Mouse (Mus musculus): Measurements from ENCODE around the gene Hand2. TPM values are rescaled to one million over a fixed set of nuclear protein-coding genes. Genes with fewer than 3 reads are reported as not detected.

The Hand2 gene
- polyA plus RNA-seq, 1 experiment, result 0.21 TPM

GRCm38 (mm10) chr8:57351861-57352260 is 31.1 kb downstream of the Hand2 start:
- no peak for DNase-seq
- TF ChIP-seq POLR2A (IDR thresholded peaks at IDR 0.05; ENCODE audit: borderline replicate concordance, extremely low read depth, low read depth, low read length) (no peak), CTCF (IDR thresholded peaks at IDR 0.05; ENCODE audit: insufficient read depth, low read length) (no peak)
- 41% methylated on average over 2 of the region's 2 CpGs for WGBS
- H3K4me1 ChIP-seq (ENCODE audit: control insufficient read depth, insufficient read depth, low read length), result no peaks in the 10 kb centered on the region
- no peak overlapping the region for H3K4me3 ChIP-seq (replicated peaks; ENCODE audit: extremely low read depth, low read depth, low read length)

- TF ChIP-seq POLR2A (IDR thresholded peaks at IDR 0.05; ENCODE audit: borderline replicate concordance, extremely low read depth, low read depth, low read length) (no peak), CTCF (IDR thresholded peaks at IDR 0.05; ENCODE audit: insufficient read depth, low read length) (peak; percentile 13; the same call in 1 of the 2 replicates)
- DNase-seq, result no peak
- H3K4me3 ChIP-seq (replicated peaks; ENCODE audit: extremely low read depth, low read depth, low read length), result peak overlapping the region; percentile 39
- no peaks in the 10 kb centered on the region for H3K4me1 ChIP-seq (ENCODE audit: control insufficient read depth, insufficient read depth, low read length)
- 6% methylated on average over 37 of the region's 37 CpGs for WGBS
Observed at GRCm38 (mm10) chr8:57353346-57354305, 32.8 kb downstream of the Hand2 start.

GRCm38 (mm10) chr8:57354876-57355275 is 34.1 kb downstream of the Hand2 start:
- DNase-seq, result no peak

DNA sequence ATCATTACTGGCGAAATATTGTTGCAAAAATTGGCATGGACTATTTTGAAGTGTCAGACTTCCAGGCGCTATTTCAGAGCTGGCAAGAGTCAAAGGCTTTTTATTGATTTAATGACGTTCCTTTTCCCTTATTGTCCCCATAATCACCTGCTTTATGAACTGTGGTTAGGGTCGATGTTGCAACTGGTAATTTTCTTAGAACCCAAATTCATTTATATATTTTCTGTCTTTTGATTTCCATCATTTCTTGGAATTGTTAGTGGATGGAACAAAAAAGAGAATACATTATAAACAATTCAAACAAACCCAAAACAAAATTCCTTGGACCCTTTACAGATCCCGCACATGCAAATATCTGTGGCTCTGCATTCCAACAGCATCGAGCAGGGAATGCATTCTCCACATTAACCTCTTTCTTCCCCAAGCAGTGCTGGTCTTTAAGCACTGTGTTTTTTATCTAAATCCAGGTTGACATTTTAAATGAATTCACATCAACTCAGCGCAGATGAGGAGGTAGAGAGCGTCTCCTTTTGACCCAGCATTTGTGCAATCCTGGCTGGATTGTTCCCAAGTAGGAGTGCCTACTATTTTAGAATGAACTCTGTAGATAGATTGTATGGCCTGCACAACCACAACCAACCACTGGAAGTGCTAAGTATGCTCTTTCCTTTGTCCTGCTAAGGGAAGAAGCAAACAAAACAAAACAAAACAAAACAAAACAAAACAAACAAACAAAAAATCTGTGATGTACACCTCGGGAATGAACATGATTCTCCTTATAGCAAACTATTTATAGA is 35.9 kb downstream of the Hand2 start:
- Histone ChIP-seq H3K4me1 (ENCODE audit: control insufficient read depth, insufficient read depth, low read length) (no peaks in the 10 kb centered on the region), H3K4me3 (replicated peaks; ENCODE audit: extremely low read depth, low read depth, low read length) (no peak overlapping the region)
- WGBS, result 51% methylated on average over 9 of the region's 9 CpGs
- DNase-seq, result no peak
- TF ChIP-seq POLR2A (IDR thresholded peaks at IDR 0.05; ENCODE audit: borderline replicate concordance, extremely low read depth, low read depth, low read length) (no peak), CTCF (IDR thresholded peaks at IDR 0.05; ENCODE audit: insufficient read depth, low read length) (no peak)

More at GRCm38 (mm10) chr8:57354876-57355275, 34.1 kb downstream of the Hand2 start:
- 50% methylated on average over 2 of the region's 2 CpGs for WGBS
- TF ChIP-seq POLR2A (IDR thresholded peaks at IDR 0.05; ENCODE audit: borderline replicate concordance, extremely low read depth, low read depth, low read length) (no peak), CTCF (IDR thresholded peaks at IDR 0.05; ENCODE audit: insufficient read depth, low read length) (no peak)
- H3K4me3 ChIP-seq (replicated peaks; ENCODE audit: extremely low read depth, low read depth, low read length), result no peak overlapping the region
- H3K4me1 ChIP-seq (ENCODE audit: control insufficient read depth, insufficient read depth, low read length), result no peaks in the 10 kb centered on the region

DNA sequence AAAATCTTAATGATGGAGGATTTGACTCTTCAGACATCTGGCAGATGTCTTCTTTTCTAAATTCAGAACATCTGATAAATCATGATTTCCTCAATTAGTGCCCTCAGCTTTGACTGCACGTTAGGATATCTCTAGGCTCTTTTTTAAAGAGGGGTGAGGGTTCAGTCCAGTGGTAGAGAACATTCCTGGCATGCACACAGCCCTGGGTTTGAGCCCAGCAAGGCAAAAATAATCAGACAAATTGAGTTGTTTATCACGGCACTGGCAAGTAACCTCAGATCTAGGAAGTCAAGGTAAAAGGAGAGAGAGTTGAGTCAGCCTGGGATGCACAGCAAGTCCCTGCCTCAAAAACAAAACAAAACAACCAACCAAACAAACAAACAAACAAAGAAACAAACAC is 39.7 kb downstream of the Hand2 start:
- Histone ChIP-seq H3K4me3 (replicated peaks; ENCODE audit: extremely low read depth, low read depth, low read length) (no peak overlapping the region), H3K4me1 (ENCODE audit: control insufficient read depth, insufficient read depth, low read length) (no peaks in the 10 kb centered on the region)
- DNase-seq, result no peak
- 31% methylated on average over 2 of the region's 2 CpGs for WGBS
- no peak for TF ChIP-seq POLR2A (IDR thresholded peaks at IDR 0.05; ENCODE audit: borderline replicate concordance, extremely low read depth, low read depth, low read length)
- no peak for TF ChIP-seq CTCF (IDR thresholded peaks at IDR 0.05; ENCODE audit: insufficient read depth, low read length)

DNA sequence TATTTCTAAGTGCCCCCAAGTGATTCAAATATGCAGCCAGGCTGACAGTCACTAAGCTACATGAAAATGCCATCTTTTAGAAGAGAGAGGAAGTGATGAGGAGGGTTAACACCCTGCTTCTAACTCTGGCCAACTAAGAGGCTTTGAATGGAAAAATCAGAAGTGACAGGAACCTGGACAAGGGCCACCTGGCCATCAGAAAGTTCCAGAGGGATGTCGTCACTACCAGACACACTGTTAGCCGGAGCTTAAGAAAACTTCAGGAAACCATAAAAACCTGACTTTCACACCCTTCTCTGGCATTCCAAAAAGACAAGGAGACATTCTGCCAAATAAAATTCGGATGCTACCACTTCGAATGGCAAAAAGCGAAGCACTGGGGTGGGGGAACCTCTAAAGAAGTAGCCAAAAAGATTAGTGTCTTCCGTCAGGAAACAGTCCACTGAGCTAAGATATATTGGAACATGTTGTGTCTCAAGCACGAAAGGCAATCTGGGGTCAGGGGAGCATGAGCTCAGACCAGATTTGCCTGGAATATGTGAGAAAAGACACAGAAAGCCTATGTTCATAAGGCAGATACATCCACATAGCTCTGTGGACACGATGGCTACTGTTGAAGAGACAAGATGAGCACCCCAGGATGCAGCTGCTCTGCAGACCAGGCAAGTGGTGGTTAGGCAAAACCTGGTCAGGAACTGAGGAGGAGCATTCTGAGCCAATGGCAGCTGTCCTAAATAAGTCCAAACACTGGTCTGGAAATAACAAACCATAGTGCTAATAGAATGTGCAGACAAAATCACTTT is 40.4 kb downstream of the Hand2 start:
- H3K4me3 ChIP-seq (replicated peaks; ENCODE audit: extremely low read depth, low read depth, low read length), result no peak overlapping the region
- TF ChIP-seq CTCF (IDR thresholded peaks at IDR 0.05; ENCODE audit: insufficient read depth, low read length) (no peak), POLR2A (IDR thresholded peaks at IDR 0.05; ENCODE audit: borderline replicate concordance, extremely low read depth, low read depth, low read length) (no peak)
- H3K4me1 ChIP-seq (ENCODE audit: control insufficient read depth, insufficient read depth, low read length), result no peaks in the 10 kb centered on the region
- peak; percentile 11 for DNase-seq
- WGBS, result 45% methylated on average over 8 of the region's 8 CpGs

- no peak for DNase-seq
- 49% methylated on average over 2 of the region's 2 CpGs for WGBS
- no peak for TF ChIP-seq CTCF (IDR thresholded peaks at IDR 0.05; ENCODE audit: insufficient read depth, low read length)
- TF ChIP-seq POLR2A (IDR thresholded peaks at IDR 0.05; ENCODE audit: borderline replicate concordance, extremely low read depth, low read depth, low read length), result no peak
- no peak overlapping the region for H3K4me3 ChIP-seq (replicated peaks; ENCODE audit: extremely low read depth, low read depth, low read length)
- no peaks in the 10 kb centered on the region for H3K4me1 ChIP-seq (ENCODE audit: control insufficient read depth, insufficient read depth, low read length)
Observed at GRCm38 (mm10) chr8:57362881-57363280, 42.1 kb downstream of the Hand2 start.

DNA sequence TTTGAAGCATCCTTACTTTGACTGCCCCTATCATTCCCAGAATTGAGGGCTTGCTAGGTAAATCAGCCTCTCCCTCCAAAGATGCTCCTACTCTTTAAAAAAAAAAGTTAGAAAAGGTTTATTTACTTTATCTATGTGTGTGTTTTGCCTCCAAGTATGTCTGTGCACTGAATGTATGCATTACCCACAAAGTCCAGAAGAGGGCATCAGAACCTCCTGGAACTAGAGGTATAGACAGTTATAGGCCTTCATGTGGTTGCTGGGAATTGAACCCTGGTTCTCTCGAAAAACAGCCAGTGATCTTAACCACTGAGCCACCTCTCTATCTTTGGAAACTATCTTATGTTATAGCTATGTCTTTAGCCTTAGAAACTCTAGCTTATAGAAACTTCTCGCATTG is 53.3 kb downstream of the Hand2 start:
- TF ChIP-seq CTCF (IDR thresholded peaks at IDR 0.05; ENCODE audit: insufficient read depth, low read length) (no peak), POLR2A (IDR thresholded peaks at IDR 0.05; ENCODE audit: borderline replicate concordance, extremely low read depth, low read depth, low read length) (no peak)
- Histone ChIP-seq H3K4me3 (replicated peaks; ENCODE audit: extremely low read depth, low read depth, low read length) (no peak overlapping the region), H3K4me1 (ENCODE audit: control insufficient read depth, insufficient read depth, low read length) (no peaks in the 10 kb centered on the region)
- DNase-seq, result no peak
- WGBS, result 90% methylated on average over 2 of the region's 2 CpGs

Other genes with a start within 250 kb of the Hand2 start
- 0.64 and 0.68 TPM in 2 replicates for gene Scrg1, start 134.9 kb downstream of the Hand2 start, polyA plus RNA-seq (2012; rRNA removed)
- gene Sap30, start 166.9 kb downstream of the Hand2 start, polyA plus RNA-seq (2012; rRNA removed), result 6.3 and 9.4 TPM in 2 replicates
- gene Hmgb2, start 190.9 kb downstream of the Hand2 start, polyA plus RNA-seq (2012; rRNA removed), result 4.0 and 5.8 TPM in 2 replicates